Mouse (Mus musculus): Measurements from ENCODE around the gene Zfp260. TPM values are rescaled to one million over a fixed set of nuclear protein-coding genes. Genes with fewer than 3 reads are reported as not detected.

The Zfp260 gene
- total RNA-seq, 4 experiments from 2014 or later, result 34.0 to 49.3 (median 42.0) TPM

DNA sequence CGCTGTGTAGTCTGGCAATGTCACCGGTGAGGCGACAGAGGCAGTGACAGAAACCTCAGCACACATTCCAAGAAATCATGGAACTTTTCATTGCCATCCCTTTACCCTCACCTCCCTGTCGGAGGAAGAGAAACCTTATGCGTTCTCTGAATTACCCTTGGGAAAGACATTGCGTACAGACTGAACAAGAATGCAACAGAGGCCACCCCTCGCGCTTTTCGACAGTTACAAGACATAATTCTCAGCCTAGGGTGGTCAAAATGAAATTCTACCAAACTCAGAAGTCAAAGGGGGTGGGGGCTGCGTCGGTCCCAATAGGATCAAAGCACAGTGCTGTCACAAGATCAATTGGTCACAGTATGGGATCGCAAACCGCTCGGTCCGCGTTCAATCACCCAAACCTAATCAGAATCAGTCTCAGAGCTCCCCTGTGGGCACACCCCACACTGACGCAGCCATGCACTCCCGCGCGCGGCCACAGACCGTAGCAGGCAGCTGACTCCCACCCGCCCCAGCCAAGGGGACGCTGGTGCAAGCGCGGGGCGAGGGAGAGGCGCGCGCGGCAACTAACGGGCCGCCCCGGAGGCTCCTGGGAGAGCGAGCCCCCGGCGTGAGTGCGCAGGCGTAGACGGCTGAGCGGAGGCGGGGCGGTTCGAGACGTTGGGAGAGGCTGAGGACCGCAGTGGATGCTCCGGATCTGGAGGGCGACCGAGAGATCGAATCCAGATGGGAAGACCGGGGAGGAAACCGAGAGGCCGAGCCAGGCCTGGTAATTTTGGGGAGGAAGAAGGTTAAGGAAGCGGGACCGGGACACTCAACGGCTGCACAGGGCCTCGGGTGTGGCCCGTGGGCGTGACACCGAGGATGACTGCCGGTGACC, 27.0 kb downstream of the Zfp260 start, which contains the start of gene Zfp382:
Gene Zfp382, plus strand, starts transcription at position 635 of the 880 bp plus-strand sequence.
- DNase-seq (ENCODE audit: low spot score in 2 of 2), result peak; percentile 73 to 84

DNA sequence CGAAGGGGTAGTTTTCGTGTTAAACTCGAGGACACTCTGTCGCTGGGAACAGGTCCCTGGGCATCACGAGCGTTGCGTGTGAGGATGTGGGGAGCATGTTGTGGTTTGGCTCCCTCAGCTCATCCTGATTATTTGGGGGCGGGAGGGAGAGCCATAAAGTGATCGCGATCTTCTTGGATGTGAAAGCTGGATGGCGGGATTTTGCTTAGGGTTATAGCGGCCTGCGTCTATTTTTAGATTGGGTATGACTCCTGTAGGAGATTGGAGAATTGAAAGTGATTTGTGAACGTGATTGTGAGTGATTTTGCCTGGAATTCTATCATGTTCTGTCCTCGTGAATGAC, 27.6 kb downstream of the Zfp260 start:
- DNase-seq (ENCODE audit: low spot score in 2 of 2), result no peak

DNA sequence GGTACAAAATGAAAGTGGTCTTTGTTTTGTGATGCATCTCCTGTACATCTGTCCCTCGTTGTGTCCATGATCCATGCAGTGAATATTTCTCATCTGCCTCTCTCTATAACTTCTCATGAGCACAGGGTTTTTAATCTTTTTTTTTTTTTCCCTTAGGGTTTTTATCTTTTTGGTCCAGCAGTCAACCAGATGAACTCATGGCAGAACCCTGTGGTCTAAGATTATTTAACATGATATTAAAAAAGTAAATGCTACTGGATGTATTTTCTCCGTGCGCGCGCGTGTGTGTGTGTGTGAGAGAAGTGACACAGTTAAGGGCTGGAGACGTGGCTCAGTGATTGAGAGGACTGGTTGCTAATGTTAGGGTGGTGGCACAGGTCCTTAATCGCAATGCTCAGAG, 35.3 kb downstream of the Zfp260 start:
- no peak for DNase-seq (ENCODE audit: low spot score in 2 of 2)

DNA sequence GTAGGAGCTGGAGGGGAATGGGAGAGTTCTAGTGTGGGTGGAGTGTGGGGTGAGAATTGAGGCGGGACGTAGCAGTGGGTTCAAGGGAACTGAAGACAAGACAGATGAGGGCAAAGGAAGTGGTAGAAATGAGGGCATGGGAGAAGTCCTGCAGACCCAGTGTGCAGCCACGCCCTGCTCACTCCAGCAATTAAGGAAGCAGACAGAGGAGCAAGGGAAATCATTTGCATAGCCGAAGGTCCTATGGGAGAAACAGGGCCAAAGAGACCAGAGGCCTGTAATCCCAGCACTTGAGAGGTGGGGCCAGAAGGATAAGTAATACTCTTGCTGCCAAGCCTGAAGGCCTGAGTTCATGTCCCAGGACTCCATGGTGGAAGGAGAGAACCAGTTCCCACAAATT, 37.8 kb downstream of the Zfp260 start:
- no peak for DNase-seq (ENCODE audit: low spot score in 2 of 2)

DNA sequence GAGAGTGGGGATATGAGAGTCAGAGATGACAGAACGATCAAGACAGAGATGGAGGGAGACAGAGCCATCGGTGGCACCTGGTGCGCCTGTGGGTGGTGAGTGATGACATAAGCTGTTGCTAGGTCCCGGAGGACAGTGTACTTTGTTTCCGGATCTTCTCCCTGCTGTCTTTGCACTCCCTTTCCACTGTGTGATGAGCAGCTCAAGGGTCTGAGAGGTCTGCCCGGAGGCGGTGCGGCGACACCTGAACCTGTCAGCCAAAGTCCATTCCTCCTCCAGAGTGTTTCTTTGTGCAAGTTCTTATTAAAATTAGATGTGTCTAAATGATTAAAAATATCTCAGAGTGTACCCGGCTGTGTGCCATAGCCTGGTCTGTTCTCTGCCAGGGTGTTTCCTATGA, 42.2 kb downstream of the Zfp260 start:
- DNase-seq (ENCODE audit: low spot score in 2 of 2), result no peak

DNA sequence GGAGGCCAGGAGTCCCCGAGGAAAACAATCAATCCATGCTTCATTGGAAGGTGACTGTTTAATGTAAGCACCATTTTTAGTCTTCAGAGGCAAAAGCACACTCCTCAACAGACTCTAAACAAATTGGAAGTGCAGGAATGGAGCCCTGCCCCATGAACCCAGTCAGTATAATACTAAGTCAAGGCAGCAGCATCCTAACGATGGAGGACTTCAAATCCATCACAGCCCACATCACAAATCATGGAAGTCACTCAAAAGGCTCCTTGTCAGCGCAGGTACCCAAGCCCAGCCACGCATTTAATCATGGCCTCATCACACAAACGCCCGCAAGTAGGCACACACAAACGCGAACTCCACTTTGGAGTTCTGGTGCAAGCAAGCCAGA, 48.6 kb downstream of the Zfp260 start:
- DNase-seq (ENCODE audit: low spot score in 2 of 2), result no peak

DNA sequence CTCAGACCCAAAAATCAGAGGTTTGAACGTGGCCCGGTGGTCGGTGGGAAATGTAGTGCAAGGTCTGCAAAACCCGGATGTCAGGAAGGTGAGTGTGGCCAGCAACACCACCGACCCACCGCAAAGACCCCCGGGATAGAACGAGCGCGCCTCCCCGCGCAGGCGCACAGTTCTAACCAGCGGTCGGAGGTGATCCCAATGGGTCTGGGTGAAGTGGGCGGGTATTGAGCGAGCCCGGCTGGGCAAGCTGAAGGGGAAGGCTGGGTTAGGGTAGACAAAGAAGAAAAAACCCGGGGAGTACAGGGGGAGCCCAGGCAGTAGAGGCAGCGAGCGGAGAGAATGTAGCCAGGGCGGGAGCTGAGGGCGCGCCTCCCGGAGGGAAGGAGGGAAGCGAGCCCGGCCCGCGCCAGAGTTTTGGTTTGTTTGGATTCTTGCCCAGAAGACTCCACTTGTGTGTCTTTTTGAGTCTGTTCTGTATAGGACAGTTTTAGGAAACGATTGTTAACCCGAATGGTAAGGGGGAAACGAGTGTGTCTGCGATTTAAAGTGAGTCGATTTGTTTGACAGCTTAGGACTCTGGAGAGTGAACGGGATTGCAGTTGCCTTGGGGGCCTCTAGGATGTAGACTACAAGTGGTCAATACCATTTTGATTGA, 49.1 kb downstream of the Zfp260 start:
- DNase-seq (ENCODE audit: low spot score in 2 of 2), result peak in 1 of 2 experiments; percentile 12

DNA sequence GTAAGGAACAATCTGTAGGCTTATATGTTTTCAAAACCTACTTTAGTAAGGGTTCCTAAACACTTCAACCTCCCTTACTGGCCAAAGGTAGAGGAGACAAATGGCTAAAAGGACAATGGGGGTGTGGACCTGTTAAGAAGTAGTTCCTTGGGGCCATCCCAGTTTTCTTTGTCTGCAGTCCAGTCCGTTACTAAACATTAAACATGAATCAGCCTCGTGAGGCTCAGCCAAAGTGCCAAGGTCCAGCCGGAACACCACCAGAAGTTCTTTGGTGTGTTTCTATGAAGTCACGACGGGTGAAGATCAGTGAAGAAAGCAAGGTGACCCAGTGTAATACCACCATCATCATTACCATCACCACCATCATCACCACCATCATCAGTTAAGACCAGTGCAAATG, 52.4 kb downstream of the Zfp260 start:
- no peak for DNase-seq (ENCODE audit: low spot score in 2 of 2)

DNA sequence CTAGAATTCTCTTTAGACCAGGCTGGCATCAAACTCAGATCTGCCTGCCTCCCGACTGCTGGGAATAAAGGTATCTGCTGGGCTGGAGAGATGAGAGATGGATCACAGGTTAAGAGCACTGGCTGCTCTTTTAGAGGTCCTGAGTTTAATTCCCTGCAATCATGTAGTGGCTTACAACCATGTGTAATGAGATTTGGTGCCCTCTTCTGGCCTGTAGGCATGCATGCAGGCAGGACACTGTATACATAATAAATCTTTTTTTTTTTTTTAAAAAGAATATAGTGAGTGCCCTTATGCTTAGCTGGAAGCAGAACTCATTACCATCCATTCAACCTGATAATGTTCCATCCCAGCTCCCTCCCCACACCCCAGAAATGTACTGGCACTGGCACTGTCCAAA, 59.5 kb downstream of the Zfp260 start:
- DNase-seq (ENCODE audit: low spot score in 2 of 2), result no peak

DNA sequence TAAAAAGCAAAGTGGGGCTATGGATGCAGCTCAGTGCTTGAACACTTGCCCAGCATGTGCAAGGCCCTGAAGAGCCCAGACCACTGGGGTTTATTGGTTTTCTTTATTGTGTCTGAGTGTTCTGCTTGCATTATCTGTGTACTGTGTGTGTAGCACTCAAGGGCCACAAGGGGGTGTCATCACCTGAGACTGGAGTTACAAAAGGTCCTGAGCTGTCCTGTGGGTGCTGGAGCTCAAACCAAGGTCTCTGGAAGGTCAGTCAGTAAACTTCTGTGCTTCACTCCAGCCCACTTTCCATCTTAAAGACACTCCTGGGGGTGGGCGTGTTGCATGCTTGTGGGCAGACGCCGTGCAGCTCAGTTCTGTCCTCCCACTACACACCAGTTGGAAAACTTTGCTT, 60.9 kb downstream of the Zfp260 start:
- no peak for DNase-seq (ENCODE audit: low spot score in 2 of 2)

Small RNA genes within 50 kb of the gene (microRNA-seq; reads per million reads assigned to microRNA genes)
- not detected for gene Gm23368

Other genes with a start within 250 kb of the Zfp260 start
- gene Zfp940, start 241.1 kb upstream of the Zfp260 start, total RNA-seq (2022), result 1 to 10 TPM; 2.6 to 4.6 (median 3.1) TPM
- 1 to 10 TPM; 3.0 to 4.6 (median 3.5) TPM for gene Zfp420, start 234.8 kb upstream of the Zfp260 start, total RNA-seq (2022)
- 1 to 10 TPM; 6.5 to 9.3 (median 7.1) TPM for gene Zfp27, start 188.2 kb upstream of the Zfp260 start, total RNA-seq (2022)
- gene Zfp383, start 186.6 kb upstream of the Zfp260 start, total RNA-seq (2022), result 1 to 10 TPM; 5.8 to 7.7 (median 6.9) TPM
- gene Zfp74, start 140.7 kb upstream of the Zfp260 start, total RNA-seq (2022), result 1 to 10 TPM; 4.9 to 7.3 (median 6.3) TPM
- 10 to 100 TPM; 10.9 to 22.2 (median 12.3) TPM for gene Zfp568, start 110.8 kb upstream of the Zfp260 start, total RNA-seq (2022)
- 1 to 10 TPM; 1.2 to 2.1 (median 1.6) TPM for gene Zfp14, start 43.4 kb upstream of the Zfp260 start, total RNA-seq (2022)
- 1 to 10 TPM in 3 of 4 experiments, under 1 TPM in 1; 0.19 to 2.2 (median 1.6) TPM for gene Zfp82, start 21.9 kb upstream of the Zfp260 start, total RNA-seq (2022)
- 1 to 10 TPM in 1 of 4 experiments, not detected in 3; 1.9 TPM for gene Gm26920, start 4.4 kb upstream of the Zfp260 start, total RNA-seq (2022)
- gene Zfp566, start 4.2 kb upstream of the Zfp260 start, total RNA-seq (2022), result 1 to 10 TPM; 2.3 to 3.7 (median 3.0) TPM
- 1 to 10 TPM in 1 of 4 experiments, under 1 TPM in 3; 0.87 to 1.1 (median 0.95) TPM for gene Zfp382, start 27.2 kb downstream of the Zfp260 start, total RNA-seq (2022)
- gene Zfp146, start 75.0 kb downstream of the Zfp260 start, total RNA-seq (2022), result 10 to 100 TPM; 22.6 to 31.4 (median 26.4) TPM
- gene Cox7a1, start 89.4 kb downstream of the Zfp260 start, total RNA-seq (2022), result 100 to 1,000 TPM; 730 to 997 (median 888) TPM
- 100 to 1,000 TPM; 164 to 196 (median 175) TPM for gene Capns1, start 104.0 kb downstream of the Zfp260 start, total RNA-seq (2022)
- 10 to 100 TPM; 55.8 to 67.4 (median 62.3) TPM for gene Polr2i, start 137.2 kb downstream of the Zfp260 start, total RNA-seq (2022)
- 10 to 100 TPM; 26.8 to 38.6 (median 31.1) TPM for gene Tbcb, start 137.5 kb downstream of the Zfp260 start, total RNA-seq (2022)
- not detected for gene Ovol3, start 140.9 kb downstream of the Zfp260 start, total RNA-seq (2022)
- not detected for gene Thap8, start 185.3 kb downstream of the Zfp260 start, total RNA-seq (2022)
- gene Wdr62, start 185.6 kb downstream of the Zfp260 start, total RNA-seq (2022), result 1 to 10 TPM in 3 of 4 experiments, under 1 TPM in 1; 0.90 to 2.3 (median 1.4) TPM
- gene Clip3, start 197.0 kb downstream of the Zfp260 start, total RNA-seq (2022), result 1 to 10 TPM; 1.1 to 7.3 (median 3.4) TPM
- 10 to 100 TPM; 21.4 to 31.1 (median 26.4) TPM for gene Alkbh6, start 213.9 kb downstream of the Zfp260 start, total RNA-seq (2022)
- 1 to 10 TPM in 2 of 4 experiments, under 1 TPM in 1, not detected in 1; 0.73 to 1.7 (median 1.3) TPM for gene Syne4, start 220.0 kb downstream of the Zfp260 start, total RNA-seq (2022)
- under 1 TPM; 0.32 to 0.92 (median 0.53) TPM for gene E130208F15Rik, start 227.0 kb downstream of the Zfp260 start, total RNA-seq (2022)
- gene Sdhaf1, start 229.1 kb downstream of the Zfp260 start, total RNA-seq (2022), result 1 to 10 TPM; 5.9 to 8.7 (median 7.5) TPM

All from gastrocnemius, adult 8-10 months (tissue).